In the genomic region with DNA sequence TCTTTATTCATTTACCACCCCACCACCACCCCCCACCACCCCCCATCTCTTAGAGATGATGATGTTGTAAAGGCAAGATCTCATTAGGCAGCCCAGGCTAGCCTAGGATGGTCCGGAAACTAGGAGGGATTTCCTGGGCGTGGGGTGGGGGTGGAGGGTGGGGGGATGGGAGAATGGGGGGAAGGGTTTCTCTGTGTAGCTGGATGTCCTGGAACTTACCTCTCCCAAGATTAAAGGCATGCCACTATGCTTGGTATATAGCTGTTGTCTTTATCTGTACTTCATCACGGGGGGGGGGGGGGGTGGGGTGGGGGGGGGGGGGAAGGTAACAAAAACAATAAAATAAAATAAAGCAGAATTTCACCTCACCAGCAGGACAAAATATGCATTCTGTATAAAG, we compare ENCODE assay signal across 19 mouse cellular contexts.
"Had no signal": no experiment of that assay in that cellular context is flagged by ENCODE, and none has a peak within 500 bp of the region (broad histone marks: within the 10 kb centered on the region; RNA-seq: fewer than 3 reads in every experiment).

No protein-coding gene starts in this region.

- H3K9ac ChIP-seq: lung, embryonic 14.5 days; midbrain, embryonic 12.5 days; neural tube, embryonic 13.5 days; neural tube, embryonic 15.5 days had no signal

- H3K27ac ChIP-seq: midbrain, embryonic 10.5 days; midbrain, embryonic 12.5 days; neural tube, embryonic 13.5 days; neural tube, embryonic 15.5 days had no signal

- H3K27me3 ChIP-seq: midbrain, embryonic 12.5 days; neural tube, embryonic 13.5 days; neural tube, embryonic 15.5 days had no signal

- H3K9me3 ChIP-seq: midbrain, embryonic 10.5 days; midbrain, embryonic 12.5 days; neural tube, embryonic 13.5 days; neural tube, embryonic 15.5 days had no signal

- DNase-seq: lung, adult 18-20 months; lung, embryonic 14.5 days; lung, postnatal 10 days; lung, postnatal 4 days; midbrain, embryonic 14.5 days; retina, postnatal 1 day; right cerebral cortex, adult 18-20 months; right cerebral cortex, postnatal 25 days; right cerebral cortex, postnatal 4 days; spleen, adult 18-20 months; thymus, adult 18-20 months; thymus, postnatal 14 days; thymus, postnatal 36 days had no signal

- ATAC-seq: midbrain, embryonic 16.5 days had no signal

- H3K36me3 ChIP-seq: midbrain, embryonic 10.5 days; midbrain, embryonic 12.5 days; neural tube, embryonic 13.5 days; neural tube, embryonic 15.5 days had no signal

- H3K4me1 ChIP-seq: midbrain, embryonic 10.5 days; midbrain, embryonic 12.5 days had no signal

- H3K4me2 ChIP-seq: lung, embryonic 14.5 days; midbrain, embryonic 12.5 days; neural tube, embryonic 13.5 days; neural tube, embryonic 15.5 days had no signal

- H3K4me3 ChIP-seq: midbrain, embryonic 10.5 days; midbrain, embryonic 12.5 days; myocyte; neural tube, embryonic 13.5 days; neural tube, embryonic 15.5 days had no signal
